Mouse (Mus musculus): ENCODE results near the gene Oog3. TPM values are rescaled to one million over a fixed set of nuclear protein-coding genes. Genes with fewer than 3 reads are reported as not detected.

The Oog3 gene
- not detected for polyA plus RNA-seq (2014; fragmentation: Illumina TruSeq; extraction: RNeasy Lipid Tissue Mini Kit (QIAGEN cat#74804); ENCODE audit: insufficient read depth, low read depth, low replicate concordance)

DNA sequence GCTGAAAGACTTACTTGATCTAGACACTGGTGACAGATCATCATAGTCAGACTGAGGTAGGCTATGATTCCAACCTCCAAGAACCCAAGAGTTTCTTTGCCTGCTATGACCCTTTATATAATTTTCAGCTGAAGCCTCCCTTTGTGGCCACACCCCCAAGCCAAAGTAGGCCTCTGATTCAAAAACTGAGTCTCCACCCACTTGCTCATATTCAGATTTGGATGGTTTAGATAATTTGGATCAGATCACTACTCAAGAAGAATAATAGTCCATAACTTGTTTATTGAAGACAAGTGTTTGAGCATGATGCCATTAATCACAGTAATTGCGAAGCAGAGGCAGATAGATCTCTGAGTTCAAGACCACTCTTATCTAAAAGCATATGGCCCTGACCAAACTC is at the start of gene Oog3:
TSS of gene Oog3 (minus strand) at position 101 of the 400 bp plus-strand sequence.

DNA sequence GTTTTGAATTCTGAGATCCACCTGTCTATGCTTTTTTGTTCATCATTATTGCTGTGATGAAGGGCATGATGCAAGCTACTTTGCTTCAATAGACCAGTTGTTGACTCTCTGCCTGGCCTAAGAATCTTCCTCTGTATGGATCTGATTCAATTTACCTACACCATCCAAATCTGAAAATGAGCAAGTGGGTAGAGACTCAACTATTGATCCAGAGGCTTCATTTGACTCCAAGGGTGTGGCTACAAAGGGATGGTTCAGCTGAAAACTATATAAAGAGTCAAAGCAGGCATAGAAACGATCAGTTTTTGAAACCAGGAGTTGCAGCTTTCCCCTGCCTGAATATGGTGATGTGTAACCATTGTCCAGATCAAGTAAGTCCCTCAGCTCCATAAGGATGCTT is 28.0 kb upstream of the Oog3 start, which contains the start of gene Oog2:
TSS of gene Oog2 (plus strand) at position 301 of the 400 bp plus-strand sequence.

Other genes with a start within 250 kb of the Oog3 start
- gene Pramef25, start 211.6 kb downstream of the Oog3 start, polyA plus RNA-seq (2014; fragmentation: Illumina TruSeq; extraction: RNeasy Lipid Tissue Mini Kit (QIAGEN cat#74804); ENCODE audit: insufficient read depth, low read depth, low replicate concordance) = not detected
- not detected for gene Gm13101, start 195.7 kb downstream of the Oog3 start, polyA plus RNA-seq (2014; fragmentation: Illumina TruSeq; extraction: RNeasy Lipid Tissue Mini Kit (QIAGEN cat#74804); ENCODE audit: insufficient read depth, low read depth, low replicate concordance)
- not detected for gene Pramef17, start 168.3 kb downstream of the Oog3 start, polyA plus RNA-seq (2014; fragmentation: Illumina TruSeq; extraction: RNeasy Lipid Tissue Mini Kit (QIAGEN cat#74804); ENCODE audit: insufficient read depth, low read depth, low replicate concordance)
- not detected for gene Pramel4, start 103.5 kb downstream of the Oog3 start, polyA plus RNA-seq (2014; fragmentation: Illumina TruSeq; extraction: RNeasy Lipid Tissue Mini Kit (QIAGEN cat#74804); ENCODE audit: insufficient read depth, low read depth, low replicate concordance)
- not detected for gene Gm13102, start 56.2 kb downstream of the Oog3 start, polyA plus RNA-seq (2014; fragmentation: Illumina TruSeq; extraction: RNeasy Lipid Tissue Mini Kit (QIAGEN cat#74804); ENCODE audit: insufficient read depth, low read depth, low replicate concordance)
- not detected for gene Oog2, start 28.1 kb upstream of the Oog3 start, polyA plus RNA-seq (2014; fragmentation: Illumina TruSeq; extraction: RNeasy Lipid Tissue Mini Kit (QIAGEN cat#74804); ENCODE audit: insufficient read depth, low read depth, low replicate concordance)
- not detected for gene C87977, start 50.7 kb upstream of the Oog3 start, polyA plus RNA-seq (2014; fragmentation: Illumina TruSeq; extraction: RNeasy Lipid Tissue Mini Kit (QIAGEN cat#74804); ENCODE audit: insufficient read depth, low read depth, low replicate concordance)
- gene Pramel5, start 117.8 kb upstream of the Oog3 start, polyA plus RNA-seq (2014; fragmentation: Illumina TruSeq; extraction: RNeasy Lipid Tissue Mini Kit (QIAGEN cat#74804); ENCODE audit: insufficient read depth, low read depth, low replicate concordance) = not detected
- not detected for gene Gm13128, start 167.6 kb upstream of the Oog3 start, polyA plus RNA-seq (2014; fragmentation: Illumina TruSeq; extraction: RNeasy Lipid Tissue Mini Kit (QIAGEN cat#74804); ENCODE audit: insufficient read depth, low read depth, low replicate concordance)
- gene Gm13119, start 195.3 kb upstream of the Oog3 start, polyA plus RNA-seq (2014; fragmentation: Illumina TruSeq; extraction: RNeasy Lipid Tissue Mini Kit (QIAGEN cat#74804); ENCODE audit: insufficient read depth, low read depth, low replicate concordance) = not detected
- gene Pramef20, start 215.3 kb upstream of the Oog3 start, polyA plus RNA-seq (2014; fragmentation: Illumina TruSeq; extraction: RNeasy Lipid Tissue Mini Kit (QIAGEN cat#74804); ENCODE audit: insufficient read depth, low read depth, low replicate concordance) = not detected
- 0.21 TPM for gene Pramef12, start 245.8 kb upstream of the Oog3 start, polyA plus RNA-seq (2014; fragmentation: Illumina TruSeq; extraction: RNeasy Lipid Tissue Mini Kit (QIAGEN cat#74804); ENCODE audit: insufficient read depth, low read depth, low replicate concordance)